Mouse (Mus musculus): ENCODE results near the gene Sesn3. TPM values are rescaled to one million over a fixed set of nuclear protein-coding genes. Genes with fewer than 3 reads are reported as not detected.

Sesn3 gene
- polyA plus RNA-seq, 1 experiment from 2014 or later: 27.5 TPM

DNA sequence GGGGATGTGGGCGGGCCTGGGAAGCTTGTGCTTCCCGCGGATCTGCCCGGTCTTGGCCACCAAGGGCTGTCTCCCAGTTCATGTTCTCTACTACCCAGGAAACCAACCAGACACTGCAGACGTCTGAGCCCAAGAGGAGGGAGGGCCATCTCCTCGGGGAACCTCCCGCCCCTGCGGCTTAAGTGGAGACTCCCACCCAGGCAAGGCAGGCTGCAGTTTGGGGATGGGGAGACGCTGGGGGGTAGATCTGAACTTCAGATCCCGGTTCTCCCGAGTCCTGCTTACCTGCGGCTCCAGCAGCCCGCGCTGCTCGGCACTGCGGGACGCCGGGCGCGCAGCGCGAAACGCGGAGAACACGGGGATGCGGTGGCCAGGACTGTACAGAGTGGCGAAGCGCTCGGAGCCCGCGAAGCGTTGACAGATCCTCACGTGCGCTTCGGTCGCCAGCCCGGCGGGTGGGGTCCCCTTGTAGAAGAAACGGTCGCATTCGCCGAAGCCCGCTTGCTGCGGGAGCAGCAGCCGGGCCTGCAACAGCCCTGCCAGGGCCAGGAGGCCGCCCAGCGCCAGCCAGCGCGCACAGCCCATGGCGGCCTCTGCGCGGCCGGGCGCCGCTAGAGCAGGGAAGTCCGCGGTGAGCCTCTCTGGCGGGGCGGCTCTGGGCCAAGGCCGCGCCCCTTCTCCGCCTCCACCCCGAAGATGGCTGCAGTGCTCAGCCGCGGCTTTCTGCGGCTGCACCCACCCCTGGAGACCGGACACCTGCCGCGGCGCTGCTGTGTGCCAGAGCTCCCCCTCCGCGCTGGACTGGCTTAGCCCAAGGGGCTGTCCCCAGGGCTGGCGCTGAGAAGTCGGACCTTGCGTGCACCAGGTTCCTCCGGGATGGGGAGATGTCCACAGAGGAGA is 105.8 kb downstream of the Sesn3 start:
- no peaks in the 10 kb centered on the region for H3K9me3 ChIP-seq (replicated peaks; ENCODE audit: control insufficient read depth, low read length)
- DNase-seq (ENCODE audit: low spot score): peak; percentile 82
- peak; percentile 94 for ATAC-seq (replicated peaks; ENCODE audit: insufficient number of reproducible peaks, low FRiP score, low TSS enrichment, low read depth)
- H3K9ac ChIP-seq (replicated peaks; ENCODE audit: low read length): peak overlapping the region; percentile 73
- peak overlapping the region; percentile 70 for H3K4me3 ChIP-seq (ENCODE audit: low read depth, low read length)
- H3K4me2 ChIP-seq (ENCODE audit: low read depth, low read length): peak overlapping the region; percentile 97
- H3K27me3 ChIP-seq (ENCODE audit: control insufficient read depth, insufficient read depth, low read length): no peaks in the 10 kb centered on the region
- no peaks in the 10 kb centered on the region; the same call in 1 of the 2 replicates for H3K4me1 ChIP-seq (ENCODE audit: control insufficient read depth, insufficient read depth, low read length)
- H3K27ac ChIP-seq (replicated peaks; ENCODE audit: low read depth, low read length): 0 out of 2 replicates have a peak overlapping the region, but pooled peaks have one; percentile 28
- WGBS: 0% methylated on average over 61 of the region's 76 CpGs
- no peaks in the 10 kb centered on the region for H3K36me3 ChIP-seq (replicated peaks; ENCODE audit: control insufficient read depth, insufficient read depth, low read depth, low read length)

DNA sequence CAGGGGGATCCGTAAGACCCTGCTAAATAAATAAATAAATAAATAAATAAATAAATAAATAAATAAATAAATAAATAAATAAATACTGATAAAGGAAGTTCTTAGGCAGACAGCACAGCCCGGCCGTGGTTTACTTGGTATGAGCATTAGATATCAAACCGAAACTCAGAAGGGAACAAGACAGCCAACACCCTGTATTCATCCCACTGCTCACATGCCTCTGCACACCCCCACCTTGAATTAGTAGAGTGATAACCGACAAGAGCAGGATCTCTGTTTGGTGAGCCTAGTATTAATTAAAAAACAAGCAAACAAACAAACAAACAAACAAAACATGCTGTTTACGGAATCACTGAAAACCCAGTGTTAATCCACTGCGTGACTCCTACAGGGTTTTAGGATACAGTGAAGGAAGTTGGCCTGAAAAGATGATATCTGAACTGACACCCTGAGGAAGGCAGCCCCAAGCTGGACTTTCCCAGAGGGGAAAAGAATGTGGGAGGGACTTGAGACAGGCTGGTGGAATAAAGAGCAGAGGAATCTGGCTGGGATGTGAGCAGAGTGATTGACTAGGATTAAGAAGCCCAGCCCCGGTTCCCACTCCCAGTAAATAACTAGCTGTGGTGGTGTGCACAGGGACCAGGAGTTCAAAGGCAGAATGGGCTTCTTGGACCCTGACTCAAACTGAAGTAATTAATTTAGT is 106.6 kb downstream of the Sesn3 start, which contains the start of gene Endod1:
Gene Endod1 (minus strand): TSS at position 155 of the 703 bp plus-strand sequence.
- no peaks in the 10 kb centered on the region for H3K27me3 ChIP-seq (ENCODE audit: control insufficient read depth, insufficient read depth, low read length)
- H3K4me3 ChIP-seq (ENCODE audit: low read depth, low read length): peak within 1 kb of the TSS; percentile 70
- no peaks in the 10 kb centered on the region for H3K9me3 ChIP-seq (replicated peaks; ENCODE audit: control insufficient read depth, low read length)
- ATAC-seq (replicated peaks; ENCODE audit: insufficient number of reproducible peaks, low FRiP score, low TSS enrichment, low read depth): peak; percentile 56
- no peaks in the 10 kb centered on the region for H3K36me3 ChIP-seq (replicated peaks; ENCODE audit: control insufficient read depth, insufficient read depth, low read depth, low read length)
- peak within 1 kb of the TSS; percentile 97 for H3K4me2 ChIP-seq (ENCODE audit: low read depth, low read length)
- DNase-seq (ENCODE audit: low spot score): peak; percentile 53
- no peaks in the 10 kb centered on the region; the same call in 1 of the 2 replicates for H3K4me1 ChIP-seq (ENCODE audit: control insufficient read depth, insufficient read depth, low read length)
- 8% methylated on average over 8 of the region's 8 CpGs for WGBS
- H3K9ac ChIP-seq (replicated peaks; ENCODE audit: low read length): peak within 1 kb of the TSS; percentile 73
- H3K27ac ChIP-seq (replicated peaks; ENCODE audit: low read depth, low read length): 0 out of 2 replicates have a peak within 1 kb of the TSS, but pooled peaks have one; percentile 28

DNA sequence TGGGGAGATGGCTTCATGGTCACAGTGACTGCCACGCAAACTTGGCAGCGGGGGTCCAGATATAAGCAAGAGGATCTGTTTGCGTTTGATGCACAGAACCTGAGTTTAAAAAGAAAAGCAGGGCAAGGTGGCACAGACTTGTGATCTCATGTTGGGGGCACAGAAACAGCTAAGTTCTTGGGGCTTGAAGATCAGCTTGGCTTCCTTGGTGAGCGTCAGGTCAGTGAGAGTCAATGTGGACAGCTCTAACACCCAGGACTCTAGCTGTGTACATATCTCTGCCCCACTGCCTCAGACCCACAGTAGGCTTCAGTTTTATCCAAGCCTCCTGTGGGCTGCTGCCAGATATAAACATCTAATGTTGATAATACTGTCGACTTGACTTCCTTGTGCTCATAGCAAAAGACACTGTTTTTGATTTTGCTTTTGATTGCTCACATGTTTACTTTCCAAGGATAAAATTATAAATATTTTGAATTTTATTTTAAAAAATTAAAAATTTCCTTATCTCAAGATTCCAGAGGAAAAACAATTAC is 107.5 kb downstream of the Sesn3 start:
- Histone ChIP-seq H3K36me3 (replicated peaks; ENCODE audit: control insufficient read depth, insufficient read depth, low read depth, low read length) (no peaks in the 10 kb centered on the region), H3K27ac (replicated peaks; ENCODE audit: low read depth, low read length) (no peak overlapping the region), H3K9me3 (replicated peaks; ENCODE audit: control insufficient read depth, low read length) (no peaks in the 10 kb centered on the region), H3K9ac (replicated peaks; ENCODE audit: low read length) (no peak overlapping the region), H3K27me3 (ENCODE audit: control insufficient read depth, insufficient read depth, low read length) (no peaks in the 10 kb centered on the region), H3K4me1 (ENCODE audit: control insufficient read depth, insufficient read depth, low read length) (no peaks in the 10 kb centered on the region; the same call in 1 of the 2 replicates), H3K4me2 (ENCODE audit: low read depth, low read length) (no peak overlapping the region), H3K4me3 (ENCODE audit: low read depth, low read length) (no peak overlapping the region)
- no peak for DNase-seq (ENCODE audit: low spot score)
- WGBS: 73% methylated on average over 5 of the region's 5 CpGs
- ATAC-seq (replicated peaks; ENCODE audit: insufficient number of reproducible peaks, low FRiP score, low TSS enrichment, low read depth): no peak

Other genes with a start within 250 kb of the Sesn3 start
- gene Endod1, start 106.4 kb downstream of the Sesn3 start, polyA plus RNA-seq (2014; fragmentation: Nextera tagmentation; extraction: Ambion mirVana): 10.5 and 11.3 TPM in 2 replicates
- gene Kdm4d, start 225.4 kb downstream of the Sesn3 start, polyA plus RNA-seq (2014; fragmentation: Nextera tagmentation; extraction: Ambion mirVana): 0.07 TPM in 1 of 2 replicates, not detected in the other
- gene Cwc15, start 225.6 kb downstream of the Sesn3 start, polyA plus RNA-seq (2014; fragmentation: Nextera tagmentation; extraction: Ambion mirVana): 210 and 233 TPM in 2 replicates

Measured in embryonic facial prominence, embryonic 11.5 days (tissue).